Mouse (Mus musculus): ENCODE data around the gene Palm2.
"Not testable (repeated sequence)": the region's sequence is repeated elsewhere in the genome, so short reads cannot be mapped to it uniquely, and the experiment has no call there.

Gene Palm2

GRCm38 (mm10) chr4:57433941-57434704 is at the start of gene Palm2:
Gene Palm2 (plus strand): TSS chr4:57434247.
- DNase-seq (ENCODE audit: low spot score): peak; percentile 34

GRCm38 (mm10) chr4:57384355-57384754 is 49.7 kb upstream of the Palm2 start:
- DNase-seq (ENCODE audit: low spot score): no peak

- DNase-seq (ENCODE audit: low spot score): peak; percentile 14
These were observed 42.9 kb upstream of the Palm2 start for GRCm38 (mm10) chr4:57391103-57391502.

GRCm38 (mm10) chr4:57396414-57396813 is 37.6 kb upstream of the Palm2 start:
- no peak for DNase-seq (ENCODE audit: low spot score)

- DNase-seq (ENCODE audit: low spot score): not testable (repeated sequence)
These were observed 21.7 kb upstream of the Palm2 start for GRCm38 (mm10) chr4:57412385-57412784.

- no peak for DNase-seq (ENCODE audit: low spot score)
These were observed 21.0 kb upstream of the Palm2 start for GRCm38 (mm10) chr4:57413016-57413415.

- DNase-seq (ENCODE audit: low spot score): not testable (repeated sequence)
These were observed 20.4 kb upstream of the Palm2 start for GRCm38 (mm10) chr4:57413670-57414069.

- no peak for DNase-seq (ENCODE audit: low spot score)
These were observed 10.0 kb upstream of the Palm2 start for GRCm38 (mm10) chr4:57424011-57424410.

GRCm38 (mm10) chr4:57428317-57428716 is 5.7 kb upstream of the Palm2 start:
- no peak for DNase-seq (ENCODE audit: low spot score)

GRCm38 (mm10) chr4:57434705-57435360 is 786 bp downstream of the Palm2 start:
- DNase-seq (ENCODE audit: low spot score): no peak

GRCm38 (mm10) chr4:57436286-57436685 is 2.2 kb downstream of the Palm2 start:
- DNase-seq (ENCODE audit: low spot score): no peak

- DNase-seq (ENCODE audit: low spot score): no peak
These were observed 12.0 kb downstream of the Palm2 start for GRCm38 (mm10) chr4:57446082-57446481.

- no peak for DNase-seq (ENCODE audit: low spot score)
These were observed 12.9 kb downstream of the Palm2 start for GRCm38 (mm10) chr4:57446854-57447444.

GRCm38 (mm10) chr4:57451896-57452295 is 17.8 kb downstream of the Palm2 start:
- peak; percentile 52 for DNase-seq (ENCODE audit: low spot score)

- DNase-seq (ENCODE audit: low spot score): no peak
These were observed 18.6 kb downstream of the Palm2 start for GRCm38 (mm10) chr4:57452661-57453060.

- peak; percentile 14 for DNase-seq (ENCODE audit: low spot score)
These were observed 28.3 kb downstream of the Palm2 start for GRCm38 (mm10) chr4:57462378-57462777.

- DNase-seq (ENCODE audit: low spot score): no peak
These were observed 48.4 kb downstream of the Palm2 start for GRCm38 (mm10) chr4:57482435-57482834.

- DNase-seq (ENCODE audit: low spot score): no peak
These were observed 52.3 kb downstream of the Palm2 start for GRCm38 (mm10) chr4:57486392-57486791.

GRCm38 (mm10) chr4:57489887-57490286 is 55.8 kb downstream of the Palm2 start:
- no peak for DNase-seq (ENCODE audit: low spot score)

GRCm38 (mm10) chr4:57504792-57505191 is 70.7 kb downstream of the Palm2 start:
- no peak for DNase-seq (ENCODE audit: low spot score)

GRCm38 (mm10) chr4:57510576-57510975 is 76.5 kb downstream of the Palm2 start:
- no peak for DNase-seq (ENCODE audit: low spot score)

GRCm38 (mm10) chr4:57511734-57512133 is 77.7 kb downstream of the Palm2 start:
- DNase-seq (ENCODE audit: low spot score): no peak
